Mouse (Mus musculus): ENCODE results near the gene Tmem106c. TPM values are rescaled to one million over a fixed set of nuclear protein-coding genes. Genes with fewer than 3 reads are reported as not detected.

The Tmem106c gene
- total RNA-seq, 2 experiments from 2014 or later, result 32.8 to 34.1 TPM

DNA sequence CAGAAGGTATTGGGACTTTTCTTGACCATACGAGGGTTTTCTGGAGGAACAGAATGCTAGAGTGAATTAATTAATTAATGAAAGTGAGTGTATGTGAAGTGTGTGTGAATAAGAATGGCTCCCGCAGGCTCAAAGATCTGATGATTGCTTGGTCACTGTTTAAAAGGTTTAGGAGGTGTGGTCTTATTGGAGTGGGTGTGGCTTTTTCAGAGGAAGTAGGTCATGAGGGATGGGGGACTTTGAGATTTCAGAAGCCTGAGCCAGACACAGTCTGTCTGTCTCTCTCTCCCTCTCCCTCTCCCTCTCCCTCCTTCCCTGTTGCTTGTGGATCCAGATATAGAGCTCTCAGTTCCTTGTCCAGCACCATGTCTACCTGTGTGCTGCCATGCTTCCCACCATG is 22.7 kb upstream of the Tmem106c start:
- TF ChIP-seq CTCF (conservative IDR thresholded peaks at IDR 0.05), result no peak
- H3K27ac ChIP-seq, result no peak overlapping the region
- no peak for DNase-seq (ENCODE audit: low spot score in 2 of 2)
- no peak overlapping the region for H3K4me3 ChIP-seq

DNA sequence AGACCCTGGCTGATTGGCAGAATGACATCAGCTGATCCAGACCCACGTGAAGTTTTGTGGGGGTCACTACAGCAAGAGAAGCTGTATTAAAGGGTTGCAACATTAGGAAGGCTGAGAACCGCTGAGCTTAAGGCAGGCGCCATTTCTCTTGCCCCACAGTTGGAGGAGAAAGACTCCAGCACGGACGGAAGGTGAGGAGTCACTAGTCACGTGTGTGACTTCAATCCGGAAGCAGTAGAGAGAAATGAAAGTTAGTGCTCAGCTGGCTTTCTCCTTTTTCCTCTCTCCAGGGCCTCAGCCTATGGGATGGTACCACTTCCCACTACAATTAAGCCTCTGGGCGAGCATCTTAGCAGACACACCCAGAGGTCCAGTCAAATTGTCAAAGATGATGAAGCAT is 21.5 kb upstream of the Tmem106c start:
- H3K4me3 ChIP-seq, result no peak overlapping the region
- H3K27ac ChIP-seq, result no peak overlapping the region
- DNase-seq (ENCODE audit: low spot score in 2 of 2), result no peak
- no peak for TF ChIP-seq CTCF (conservative IDR thresholded peaks at IDR 0.05)

DNA sequence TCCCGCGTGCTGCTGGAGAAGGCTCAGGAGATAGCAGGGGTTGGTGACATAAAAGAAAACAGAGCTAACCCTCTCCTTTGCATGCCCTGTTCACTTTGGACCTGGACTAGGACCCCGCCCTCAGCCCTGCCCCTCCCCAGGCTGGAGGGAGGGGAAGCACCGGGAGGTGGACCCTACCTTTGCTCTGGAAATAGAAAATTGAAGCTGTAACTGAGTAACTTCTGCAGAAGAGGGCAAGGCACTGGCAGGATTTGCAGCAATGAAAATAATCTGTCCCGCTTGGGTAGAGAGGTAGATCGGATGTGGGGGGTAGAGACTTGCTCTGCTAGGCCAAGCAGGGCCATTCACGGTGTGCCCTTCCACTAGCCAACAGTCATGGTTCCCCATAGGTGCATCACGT is 20.6 kb upstream of the Tmem106c start:
- Histone ChIP-seq H3K27ac (no peak overlapping the region), H3K4me3 (no peak overlapping the region)
- no peak for TF ChIP-seq CTCF (conservative IDR thresholded peaks at IDR 0.05)
- DNase-seq (ENCODE audit: low spot score in 2 of 2), result no peak

DNA sequence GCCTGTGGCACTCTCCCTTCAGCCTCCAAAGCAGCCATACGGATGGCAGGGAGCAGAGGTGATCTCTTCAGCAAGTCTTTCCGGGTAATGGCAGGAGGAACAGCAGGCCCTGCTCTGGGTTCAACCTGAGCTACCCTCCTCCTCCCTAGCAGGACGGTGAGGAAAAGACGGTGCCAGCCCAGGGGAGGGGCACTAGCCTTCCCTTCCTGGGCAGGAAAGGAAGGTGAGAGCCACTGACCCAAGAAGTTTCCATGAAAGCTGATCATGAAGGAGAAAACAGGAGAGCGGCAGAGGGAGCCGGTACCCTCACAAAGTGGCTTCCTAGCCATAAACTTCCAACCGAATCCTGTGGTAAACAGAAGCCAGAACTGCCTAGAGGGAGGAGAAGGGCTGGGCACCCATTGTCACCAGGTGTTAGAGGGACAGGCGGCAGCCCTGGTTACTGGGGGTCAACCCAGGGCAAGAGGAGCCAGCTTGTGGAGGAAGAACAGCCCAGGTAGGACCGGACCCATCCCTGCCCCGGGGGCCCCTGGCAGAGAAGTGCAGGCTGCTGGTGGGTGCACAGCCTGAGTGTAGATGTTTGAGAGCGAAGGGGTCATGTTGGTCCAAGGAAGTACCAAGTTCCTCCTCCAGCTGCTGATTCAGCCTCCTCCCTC is 19.0 kb upstream of the Tmem106c start:
- no peak for TF ChIP-seq CTCF (conservative IDR thresholded peaks at IDR 0.05)
- Histone ChIP-seq H3K27ac (no peak overlapping the region), H3K4me3 (no peak overlapping the region)
- no peak for DNase-seq (ENCODE audit: low spot score in 2 of 2)

DNA sequence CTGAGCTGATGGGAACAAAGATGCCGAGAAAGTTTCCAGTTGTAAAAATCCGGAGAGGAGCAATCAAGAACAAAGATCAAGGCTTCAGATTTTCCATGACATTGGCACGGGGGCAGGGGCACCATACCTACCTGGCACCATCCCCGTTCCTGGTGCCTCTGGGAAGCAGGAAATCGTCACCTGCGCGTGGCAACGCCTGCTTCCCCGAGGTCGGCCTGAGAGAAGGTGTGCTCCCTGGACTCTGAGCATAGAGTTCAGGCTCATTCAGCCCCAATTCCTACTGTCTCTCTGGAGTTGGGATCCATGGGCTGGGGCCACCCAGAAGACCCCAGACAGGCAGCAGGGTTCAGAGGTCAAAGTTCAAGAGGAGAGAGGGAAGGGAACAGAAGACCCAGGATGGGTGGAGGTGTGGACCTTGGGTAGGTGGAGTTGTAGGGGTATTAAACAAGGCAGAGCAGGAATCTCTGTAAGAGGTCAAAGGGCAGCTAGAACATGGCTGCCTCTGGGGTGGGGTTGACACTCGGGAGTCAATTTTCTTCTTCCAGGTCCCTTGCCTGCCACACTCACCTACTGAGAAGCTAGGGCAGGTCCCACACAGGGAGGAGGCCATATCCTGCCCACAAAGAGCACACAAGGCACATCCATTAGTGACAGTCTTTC is 18.2 kb upstream of the Tmem106c start:
- Histone ChIP-seq H3K4me3 (no peak overlapping the region), H3K27ac (no peak overlapping the region)
- no peak for TF ChIP-seq CTCF (conservative IDR thresholded peaks at IDR 0.05)
- DNase-seq (ENCODE audit: low spot score in 2 of 2), result no peak

DNA sequence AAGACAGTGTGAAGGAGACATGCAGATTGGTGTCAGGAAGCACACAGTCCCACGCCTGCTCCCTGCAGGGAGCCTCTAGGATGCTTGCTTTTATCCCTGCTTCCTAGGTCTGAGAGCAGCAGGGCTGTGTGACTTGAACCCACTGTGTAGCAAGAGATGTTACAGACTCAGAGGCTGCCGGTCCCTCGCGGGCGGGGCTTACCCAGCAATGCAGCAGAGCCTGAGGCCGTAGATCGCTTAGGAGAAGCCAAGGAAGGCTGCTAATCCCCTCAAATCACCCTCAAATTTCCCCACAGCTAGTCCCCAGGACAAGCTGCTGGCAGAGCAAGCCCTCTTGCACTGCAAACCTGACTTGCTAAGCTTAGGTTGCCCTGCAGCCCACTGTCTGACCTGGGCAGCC is 15.3 kb upstream of the Tmem106c start:
- no peak overlapping the region for H3K27ac ChIP-seq
- DNase-seq (ENCODE audit: low spot score in 2 of 2), result no peak
- no peak overlapping the region for H3K4me3 ChIP-seq
- no peak for TF ChIP-seq CTCF (conservative IDR thresholded peaks at IDR 0.05)

DNA sequence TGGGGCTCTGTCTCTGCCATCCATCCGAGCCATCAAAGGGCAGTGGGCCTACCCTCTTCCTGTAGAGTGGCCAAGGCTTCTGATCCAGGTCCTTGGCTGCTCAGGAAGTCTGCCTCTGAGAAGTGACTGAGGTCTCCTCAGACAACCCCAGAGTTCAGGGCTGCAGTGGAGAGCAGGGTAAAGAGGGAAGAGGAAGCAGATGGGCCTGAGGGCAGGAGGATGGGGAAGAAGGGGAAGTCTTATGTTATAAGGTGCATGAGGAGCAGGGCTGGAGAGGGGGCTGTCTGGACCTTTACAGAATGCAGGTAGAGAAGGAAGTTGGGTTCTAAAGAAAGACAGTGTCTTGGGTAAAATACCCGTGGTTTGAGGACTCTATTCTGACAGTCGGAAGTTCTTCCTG is 14.3 kb upstream of the Tmem106c start:
- TF ChIP-seq CTCF (conservative IDR thresholded peaks at IDR 0.05), result no peak
- Histone ChIP-seq H3K27ac (no peak overlapping the region), H3K4me3 (no peak overlapping the region)
- no peak for DNase-seq (ENCODE audit: low spot score in 2 of 2)

DNA sequence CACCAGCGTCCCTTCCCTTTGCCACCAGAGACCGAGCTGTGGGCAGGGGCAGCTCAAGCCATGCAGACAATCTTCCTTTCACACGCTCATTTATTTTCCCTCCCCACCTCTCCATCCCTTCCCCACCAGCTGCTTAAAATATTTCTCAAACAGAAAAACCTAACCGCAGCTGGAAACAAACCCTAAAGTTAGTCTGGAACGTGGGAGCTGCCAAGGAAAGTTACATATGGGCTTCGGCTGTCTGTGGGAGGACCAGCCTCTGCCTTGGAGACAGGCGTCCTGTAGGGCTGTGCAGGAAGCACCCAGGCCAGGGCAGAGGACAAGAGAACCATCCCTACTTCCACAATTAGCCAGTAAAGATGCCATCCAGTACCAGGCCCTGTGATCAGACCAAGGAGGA is 13.8 kb upstream of the Tmem106c start:
- TF ChIP-seq CTCF (conservative IDR thresholded peaks at IDR 0.05), result no peak
- H3K27ac ChIP-seq, result no peak overlapping the region
- no peak for DNase-seq (ENCODE audit: low spot score in 2 of 2)
- no peak overlapping the region for H3K4me3 ChIP-seq

DNA sequence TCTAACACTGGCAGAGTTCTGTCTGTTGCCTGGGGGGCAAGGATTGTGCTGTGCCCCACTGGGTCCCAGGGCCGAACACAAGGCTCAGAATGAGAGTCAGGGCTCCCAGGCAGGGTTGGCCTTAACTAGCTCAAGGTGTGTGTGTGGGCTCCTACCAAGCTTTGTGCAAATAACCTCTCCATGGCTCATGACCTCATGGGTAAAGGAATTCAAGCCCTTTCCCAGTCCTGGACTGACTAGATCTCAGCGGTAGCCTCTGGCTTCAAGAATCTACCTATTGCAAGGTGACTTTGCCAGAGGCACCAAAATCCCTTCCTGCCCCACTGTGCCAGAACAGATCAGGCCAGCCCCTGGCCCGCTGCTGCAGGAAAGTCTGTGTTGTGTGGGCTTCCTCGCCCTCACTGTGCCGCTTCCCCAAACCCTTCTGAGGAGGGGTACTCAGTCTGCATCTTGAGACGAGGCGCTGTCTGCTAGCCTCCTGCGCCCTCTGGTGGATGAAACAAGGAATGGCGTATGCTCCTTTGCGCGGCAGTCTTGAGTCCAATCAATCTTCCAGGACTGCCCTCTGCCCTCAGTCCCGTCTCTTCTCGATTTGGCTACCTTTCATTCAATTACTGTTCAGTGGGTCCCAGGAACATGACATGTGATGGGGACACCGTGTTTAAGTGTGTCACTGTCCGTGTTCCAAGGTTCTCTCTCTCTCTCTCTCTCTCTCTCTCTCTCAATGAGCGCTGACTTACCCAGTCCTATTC is 11.7 kb upstream of the Tmem106c start:
- peak; percentile 100; the same call in 1 of the 2 replicates for TF ChIP-seq CTCF (conservative IDR thresholded peaks at IDR 0.05)
- Histone ChIP-seq H3K4me3 (no peak overlapping the region), H3K27ac (no peak overlapping the region)
- peak; percentile 48 to 69 for DNase-seq (ENCODE audit: low spot score in 2 of 2)

DNA sequence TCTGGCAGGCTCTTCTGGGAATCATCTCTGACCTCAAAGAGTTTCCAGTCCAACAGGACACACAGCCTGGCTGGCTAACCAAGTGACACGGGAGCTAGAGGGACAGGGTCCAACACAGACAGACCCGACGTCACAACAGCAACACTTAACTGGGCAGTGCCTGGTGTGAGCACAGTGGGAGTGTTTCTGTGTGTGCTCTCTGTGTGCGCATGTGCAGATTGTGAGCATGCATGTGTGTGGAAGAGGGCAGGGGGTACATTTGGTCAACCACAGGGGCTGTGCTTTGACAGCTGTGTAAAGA is 11.2 kb upstream of the Tmem106c start:
- Histone ChIP-seq H3K27ac (no peak overlapping the region), H3K4me3 (no peak overlapping the region)
- no peak for TF ChIP-seq CTCF (conservative IDR thresholded peaks at IDR 0.05)
- DNase-seq (ENCODE audit: low spot score in 2 of 2), result no peak

DNA sequence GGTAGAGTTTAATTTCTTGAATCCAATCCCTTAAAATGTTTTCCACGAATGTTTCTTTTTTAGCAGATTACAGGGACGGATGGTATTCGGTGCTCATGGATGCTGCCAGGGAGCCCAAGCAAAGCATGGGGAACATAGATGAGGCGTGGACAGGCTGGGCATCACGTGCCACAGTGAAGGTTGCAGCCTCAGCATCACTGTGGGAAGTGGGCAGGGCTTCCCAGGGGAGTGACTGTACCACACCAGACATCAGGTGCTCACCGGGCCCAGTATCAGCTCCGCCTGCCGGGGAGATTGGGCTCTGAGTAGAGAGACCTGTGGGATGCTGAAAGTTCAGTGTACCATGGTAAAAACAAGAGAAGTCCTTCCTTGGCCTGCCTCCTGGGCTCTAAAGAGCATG is 9.3 kb upstream of the Tmem106c start:
- no peak for TF ChIP-seq CTCF (conservative IDR thresholded peaks at IDR 0.05)
- H3K27ac ChIP-seq, result no peak overlapping the region
- no peak for DNase-seq (ENCODE audit: low spot score in 2 of 2)
- H3K4me3 ChIP-seq, result no peak overlapping the region

DNA sequence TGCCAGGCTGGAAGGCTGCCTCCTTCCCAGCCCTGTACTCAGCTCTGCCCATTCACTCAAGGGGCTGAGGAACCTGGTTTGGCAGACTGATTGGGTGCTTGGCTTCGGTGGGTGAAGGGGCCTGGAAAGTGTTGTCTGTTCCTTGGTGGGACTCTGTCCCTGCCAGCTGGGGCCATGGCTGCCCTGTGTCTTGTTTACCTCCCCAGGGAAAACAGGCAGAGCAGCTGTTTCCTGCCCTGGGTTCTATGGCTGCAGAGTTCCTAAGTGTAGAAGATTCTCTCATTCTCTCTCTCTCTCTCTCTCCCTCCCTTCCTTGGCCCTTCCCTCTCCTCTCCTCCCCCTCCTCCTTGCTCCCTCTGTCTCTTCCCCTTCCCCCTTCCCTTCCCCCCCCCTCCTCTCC is 8.7 kb upstream of the Tmem106c start:
- TF ChIP-seq CTCF (conservative IDR thresholded peaks at IDR 0.05), result no peak
- Histone ChIP-seq H3K27ac (no peak overlapping the region), H3K4me3 (no peak overlapping the region)
- no peak for DNase-seq (ENCODE audit: low spot score in 2 of 2)

DNA sequence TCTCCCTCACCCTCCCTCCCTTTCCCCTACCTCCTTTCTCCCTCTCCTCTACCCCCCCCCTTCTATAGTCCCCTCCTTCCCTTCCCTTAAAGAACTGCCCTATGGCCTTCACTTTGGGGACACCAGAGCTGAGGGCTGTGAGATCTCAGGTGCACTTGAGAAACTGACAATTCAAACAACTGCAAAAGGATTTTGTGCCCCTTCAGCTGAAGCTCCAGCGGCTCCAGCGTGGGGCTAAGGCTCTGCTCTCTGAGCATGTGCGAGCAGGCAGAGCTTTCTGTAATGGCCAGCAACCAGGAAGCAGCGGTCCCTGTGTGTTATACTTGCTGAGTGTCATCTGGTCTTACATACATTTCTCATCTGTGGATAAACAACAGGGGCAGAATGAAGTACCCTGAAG is 8.3 kb upstream of the Tmem106c start:
- no peak overlapping the region for H3K4me3 ChIP-seq
- no peak for TF ChIP-seq CTCF (conservative IDR thresholded peaks at IDR 0.05)
- DNase-seq (ENCODE audit: low spot score in 2 of 2), result no peak
- no peak overlapping the region for H3K27ac ChIP-seq

DNA sequence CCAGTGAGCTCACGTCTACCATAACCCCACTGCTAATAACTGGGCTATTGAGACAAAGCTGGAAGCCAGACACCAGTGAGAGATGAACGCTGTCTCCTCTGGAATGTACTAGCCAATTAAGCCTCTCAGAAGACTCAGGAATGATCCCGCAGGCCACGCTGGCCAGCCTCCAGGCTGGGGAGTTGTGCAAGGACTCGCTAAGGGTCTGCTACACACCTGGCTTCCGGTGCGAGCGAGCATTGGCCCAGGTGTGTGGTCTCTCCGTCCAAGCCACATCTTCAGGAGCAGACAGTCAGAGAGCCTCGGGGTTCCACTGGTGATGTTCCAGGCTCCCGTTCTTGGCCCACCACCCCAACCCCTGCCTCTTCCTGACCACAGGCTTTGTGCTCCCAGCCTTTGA is 7.6 kb upstream of the Tmem106c start:
- no peak overlapping the region for H3K27ac ChIP-seq
- no peak overlapping the region for H3K4me3 ChIP-seq
- TF ChIP-seq CTCF (conservative IDR thresholded peaks at IDR 0.05), result no peak
- DNase-seq (ENCODE audit: low spot score in 2 of 2), result no peak
